Comparison of ENCODE assay signal across 8 mouse cellular contexts in genomic region chr12:25097052-25097209, GRCm38 (mm10). TPM values are rescaled to one million over a fixed set of nuclear protein-coding genes. Genes with fewer than 3 reads are reported as not detected.
DNase-seq lines count a peak whose midpoint lies in the region; ATAC-seq and TF ChIP-seq lines count a peak whose summit lies in the region.

Gene Id2 (minus strand): TSS chr12:25097140.

- peak within 1 kb of the TSS; percentile 76 for H3K27ac ChIP-seq in cerebellum, adult 2 months (ENCODE audit: insufficient read depth, low read length)

- no peak for TF ChIP-seq CTCF in cerebellum, adult 2 months (IDR thresholded peaks at IDR 0.05; ENCODE audit: borderline replicate concordance, insufficient read depth, low read depth, low read length)

- peaks cover 2% of the 10 kb centered on the region; the same call in 1 of the 2 replicates for H3K4me1 ChIP-seq in cerebellum, adult 2 months (ENCODE audit: control insufficient read depth, insufficient read depth, low read length)
- H3K4me1 ChIP-seq in megakaryocyte, embryonic 14.5 days: peaks cover 85% of the 10 kb centered on the region

- peaks cover 3% of the 10 kb centered on the region; the same call in 1 of the 2 replicates for H3K27me3 ChIP-seq in cerebellum, adult 2 months (ENCODE audit: control insufficient read depth, insufficient read depth, low read length)
- peaks cover 61% of the 10 kb centered on the region for H3K27me3 ChIP-seq in megakaryocyte, embryonic 14.5 days (replicated peaks)

- peaks cover 8% of the 10 kb centered on the region for H3K36me3 ChIP-seq in megakaryocyte, embryonic 14.5 days (replicated peaks; ENCODE audit: low read length)

- DNase-seq in cerebellum, adult 2 months: no peak
- DNase-seq in cerebellum, postnatal 14 days: no peak
- no peak for DNase-seq in ovary, postnatal 10 days (ENCODE audit: low spot score)
- no peak for DNase-seq in testis, postnatal 10 days (ENCODE audit: low spot score)

- WGBS in cerebellum, adult 2 months: 45% methylated on average over 1 of the region's 1 CpGs

- H3K9me3 ChIP-seq in megakaryocyte, embryonic 14.5 days: peaks cover 3% of the 10 kb centered on the region; the same call in 1 of the 2 replicates

- peak within 1 kb of the TSS; percentile 93 for H3K4me3 ChIP-seq in cerebellum, adult 2 months (replicated peaks; ENCODE audit: insufficient read depth, low read depth, low read length)
- peak within 1 kb of the TSS; percentile 95 for H3K4me3 ChIP-seq in megakaryocyte, embryonic 14.5 days (replicated peaks)

- TF ChIP-seq POLR2A in cerebellum, adult 2 months (IDR thresholded peaks at IDR 0.05; ENCODE audit: borderline replicate concordance, insufficient read depth, low read length): no peak

- ATAC-seq in CD4-positive, CD25-positive, alpha-beta regulatory T cell, adult 4 months: no peak
- no peak for ATAC-seq in erythroid progenitor cell, adult 5-6 weeks (replicated peaks; ENCODE audit: low FRiP score, poor library complexity, severe bottlenecking)
- no peak for ATAC-seq in inflammation-experienced regulatory T-cells, adult 6 months

RNA-seq across cellular contexts. Expression of gene Id2, which starts in this region (rescaled TPM):
- 213 and 257 TPM in 2 replicates for polyA plus RNA-seq in cerebellum, adult 2 months (2012; rRNA removed)
- 100 to 1,000 TPM; 249 to 258 TPM for polyA plus RNA-seq in CD4-positive, CD25-positive, alpha-beta regulatory T cell, adult 4 months (2017; shearing (Covaris generic))
- total RNA-seq in erythroid progenitor cell, adult 5-6 weeks (2015; ENCODE audit: low replicate concordance): 37.5 and 40.7 TPM in 2 replicates
- total RNA-seq in erythroid progenitor cell, adult 5-6 weeks (2017; ENCODE audit: low replicate concordance): 10.3 and 13.1 TPM in 2 replicates
- polyA plus RNA-seq in inflammation-experienced regulatory T-cells, adult 6 months (2017; shearing (Covaris generic)): 1,000 to 10,000 TPM in 1 of 3 experiments, 100 to 1,000 TPM in 2; 414 to 1,496 (median 414) TPM
- polyA plus RNA-seq in megakaryocyte, embryonic 14.5 days (2012; ENCODE audit: insufficient read depth, low replicate concordance): 8.1 TPM in 1 of 2 replicates, not detected in the other

Comparison
In these comparisons a context has a peak if more than half of its experiments do, and no peak if none do; other contexts are left out.
1. RNA of gene Id2 (polyA plus RNA-seq): 414 to 1,496 TPM in inflammation-experienced regulatory T-cells, adult 6 months, 249 to 258 TPM in CD4-positive, CD25-positive, alpha-beta regulatory T cell, adult 4 months and 213 to 257 TPM in cerebellum, adult 2 months; 8.1 TPM in megakaryocyte, embryonic 14.5 days; every median in the first group is over 10 times any median in the second.